Mouse (Mus musculus): ENCODE results near the gene C1rb.
A peak's percentile ranks its signal among the peaks of the same experiment; 100 is the strongest.
"Not testable (repeated sequence)": the region's sequence is repeated elsewhere in the genome, so short reads cannot be mapped to it uniquely, and the experiment has no call there.

The C1rb gene

GRCm38 (mm10) chr6:124570026-124570425 is at the start of gene C1rb:
C1rb (plus strand) TSS chr6:124570294.
- no peak for DNase-seq (ENCODE audit: low spot score)

- not testable (repeated sequence) for DNase-seq (ENCODE audit: low spot score)
Measured at GRCm38 (mm10) chr6:124522082-124522481, 48.0 kb upstream of the C1rb start.

- DNase-seq (ENCODE audit: low spot score): no peak
Measured at GRCm38 (mm10) chr6:124527881-124528280, 42.2 kb upstream of the C1rb start.

- no peak for DNase-seq (ENCODE audit: low spot score)
Measured at GRCm38 (mm10) chr6:124531077-124531476, 39.0 kb upstream of the C1rb start.

- not testable (repeated sequence) for DNase-seq (ENCODE audit: low spot score)
Measured at GRCm38 (mm10) chr6:124536125-124536829, 33.8 kb upstream of the C1rb start.

GRCm38 (mm10) chr6:124541176-124541575 is 28.9 kb upstream of the C1rb start:
- not testable (repeated sequence) for DNase-seq (ENCODE audit: low spot score)

GRCm38 (mm10) chr6:124542284-124542683 is 27.8 kb upstream of the C1rb start, which contains the start of gene C1s1:
C1s1 (minus strand) TSS chr6:124542359.
- DNase-seq (ENCODE audit: low spot score): peak; percentile 23

GRCm38 (mm10) chr6:124544466-124544865 is 25.6 kb upstream of the C1rb start:
- no peak for DNase-seq (ENCODE audit: low spot score)

GRCm38 (mm10) chr6:124545425-124545824 is 24.7 kb upstream of the C1rb start:
- DNase-seq (ENCODE audit: low spot score): no peak

GRCm38 (mm10) chr6:124547979-124548378 is 22.1 kb upstream of the C1rb start:
- not testable (repeated sequence) for DNase-seq (ENCODE audit: low spot score)

GRCm38 (mm10) chr6:124549023-124549550 is 21.0 kb upstream of the C1rb start:
- no peak for DNase-seq (ENCODE audit: low spot score)

- DNase-seq (ENCODE audit: low spot score): no peak
Measured at GRCm38 (mm10) chr6:124552766-124553165, 17.3 kb upstream of the C1rb start.

- not testable (repeated sequence) for DNase-seq (ENCODE audit: low spot score)
Measured at GRCm38 (mm10) chr6:124555956-124556355, 14.1 kb upstream of the C1rb start.

- DNase-seq (ENCODE audit: low spot score): not testable (repeated sequence)
Measured at GRCm38 (mm10) chr6:124561156-124561555, 8.9 kb upstream of the C1rb start.

GRCm38 (mm10) chr6:124561611-124562010 is 8.5 kb upstream of the C1rb start:
- not testable (repeated sequence) for DNase-seq (ENCODE audit: low spot score)

GRCm38 (mm10) chr6:124575155-124575678 is 5.1 kb downstream of the C1rb start:
- not testable (repeated sequence) for DNase-seq (ENCODE audit: low spot score)

- peak; percentile 21 for DNase-seq (ENCODE audit: low spot score)
Measured at GRCm38 (mm10) chr6:124580155-124580554, 10.1 kb downstream of the C1rb start.

GRCm38 (mm10) chr6:124582231-124582630 is 12.1 kb downstream of the C1rb start:
- no peak for DNase-seq (ENCODE audit: low spot score)

- no peak for DNase-seq (ENCODE audit: low spot score)
Measured at GRCm38 (mm10) chr6:124584935-124585334, 14.8 kb downstream of the C1rb start.

GRCm38 (mm10) chr6:124585761-124586160 is 15.7 kb downstream of the C1rb start:
- DNase-seq (ENCODE audit: low spot score): peak; percentile 79

- no peak for DNase-seq (ENCODE audit: low spot score)
Measured at GRCm38 (mm10) chr6:124586266-124586665, 16.2 kb downstream of the C1rb start.

GRCm38 (mm10) chr6:124588771-124589170 is 18.7 kb downstream of the C1rb start:
- no peak for DNase-seq (ENCODE audit: low spot score)

- DNase-seq (ENCODE audit: low spot score): no peak
Measured at GRCm38 (mm10) chr6:124592186-124592700, 22.1 kb downstream of the C1rb start.
